Mouse (Mus musculus) ES-Bruce4 (cell line): ENCODE data around the gene Clasrp. TPM values are rescaled to one million over a fixed set of nuclear protein-coding genes. Genes with fewer than 3 reads are reported as not detected.

Experiments
- H3K27ac ChIP-seq: 2 replicates; pipeline ENCODE4 v1.5.1; 2012; ENCODE audit warnings: low read length, inconsistent platforms; ENCODE audit not compliant: insufficient read depth
- H3K27me3 ChIP-seq: 2 replicates; pipeline ENCODE4 v1.6.1; 2012; ENCODE audit warnings: mild to moderate bottlenecking, low read length, inconsistent platforms; ENCODE audit not compliant: control insufficient read depth, poor library complexity, insufficient read depth, severe bottlenecking
- H3K36me3 ChIP-seq: 2 replicates; pipeline ENCODE4 v1.6.1; 2012; ENCODE audit warnings: inconsistent platforms, mild to moderate bottlenecking, low read length, moderate library complexity; ENCODE audit not compliant: control insufficient read depth, poor library complexity, insufficient read depth, severe bottlenecking
- H3K4me1 ChIP-seq: one replicate; pipeline ENCODE4 v1.8.1; 2011; ENCODE audit warnings: low read length; ENCODE audit not compliant: control insufficient read depth, insufficient read depth
- H3K4me3 ChIP-seq: 2 replicates; pipeline ENCODE4 v1.5.1; 2011; ENCODE audit warnings: low read depth, mild to moderate bottlenecking, low read length
- H3K9ac ChIP-seq: 2 replicates; pipeline ENCODE4 v1.6.1; 2012; ENCODE audit warnings: low read depth, mild to moderate bottlenecking, inconsistent platforms; ENCODE audit not compliant: poor library complexity, severe bottlenecking
- H3K9me3 ChIP-seq: replicated peaks from 2 replicates; pipeline ENCODE4 v1.6.1; 2012; ENCODE audit warnings: mild to moderate bottlenecking, low read length, inconsistent platforms; ENCODE audit not compliant: control insufficient read depth, poor library complexity, insufficient read depth, severe bottlenecking
- CTCF ChIP-seq: IDR thresholded peaks from one replicate; pipeline ENCODE4 v1.8.1; 2011; ENCODE audit warnings: low read depth, low read length
- EP300 ChIP-seq: IDR thresholded peaks from 2 replicates; pipeline ENCODE4 v1.6.1; 2011; ENCODE audit warnings: low read depth, low read length; ENCODE audit not compliant: insufficient read depth
- POLR2A ChIP-seq: IDR thresholded peaks from one replicate; pipeline ENCODE4 v1.8.1; 2011; ENCODE audit warnings: low read length; ENCODE audit not compliant: insufficient read depth
- polyA plus RNA-seq: library from polyadenylated mRNA; stranded (reverse); fragments of >200 nt; gene quantifications from 2 replicates; pipeline ENCODE4 v1.2.4, GENCODE M21; 2011; ENCODE audit warnings: low read depth; ENCODE audit not compliant: missing spikeins, insufficient read depth, insufficient read length

The Clasrp gene
- polyA plus RNA-seq, 1 experiment = 52.3 TPM

GRCm38 (mm10) chr7:19563884-19564283 is 40.4 kb downstream of the Clasrp start:
- Histone ChIP-seq H3K36me3 (peaks cover 5% of the 10 kb centered on the region; the same call in 1 of the 2 replicates), H3K4me1 (peaks cover 8% of the 10 kb centered on the region), H3K9me3 (no peaks in the 10 kb centered on the region), H3K27ac (no peak overlapping the region), H3K9ac (no peak overlapping the region), H3K27me3 (no peaks in the 10 kb centered on the region), H3K4me3 (no peak overlapping the region)
- TF ChIP-seq POLR2A (no peak), CTCF (no peak), EP300 (no peak)

GRCm38 (mm10) chr7:19562643-19563410 is 41.5 kb downstream of the Clasrp start, which contains the start of gene Ppp1r37:
Gene Ppp1r37 (minus strand): TSS chr7:19563076.
- H3K4me3 ChIP-seq = peak within 1 kb of the TSS; percentile 79
- TF ChIP-seq CTCF (no peak), POLR2A (no peak), EP300 (no peak)
- H3K9me3 ChIP-seq = no peaks in the 10 kb centered on the region
- H3K27me3 ChIP-seq = no peaks in the 10 kb centered on the region
- H3K36me3 ChIP-seq = peaks cover 5% of the 10 kb centered on the region; the same call in 1 of the 2 replicates
- H3K9ac ChIP-seq = peak within 1 kb of the TSS; percentile 74
- H3K4me1 ChIP-seq = peaks cover 4% of the 10 kb centered on the region
- no peak within 1 kb of the TSS for H3K27ac ChIP-seq

GRCm38 (mm10) chr7:19561765-19562642 is 42.3 kb downstream of the Clasrp start:
- Histone ChIP-seq H3K27ac (no peak overlapping the region), H3K9ac (peak overlapping the region; percentile 74), H3K36me3 (peaks cover 5% of the 10 kb centered on the region; the same call in 1 of the 2 replicates), H3K4me3 (peak overlapping the region; percentile 79), H3K9me3 (no peaks in the 10 kb centered on the region), H3K27me3 (no peaks in the 10 kb centered on the region), H3K4me1 (peaks cover 4% of the 10 kb centered on the region)
- TF ChIP-seq CTCF (no peak), POLR2A (no peak), EP300 (no peak)

- no peak for TF ChIP-seq EP300
- no peak for TF ChIP-seq POLR2A
- no peak for TF ChIP-seq CTCF
- peaks cover 5% of the 10 kb centered on the region; the same call in 1 of the 2 replicates for H3K36me3 ChIP-seq
- H3K9ac ChIP-seq = peak overlapping the region; percentile 74
- peaks cover 4% of the 10 kb centered on the region for H3K4me1 ChIP-seq
- H3K27ac ChIP-seq = no peak overlapping the region
- H3K4me3 ChIP-seq = peak overlapping the region; percentile 79
- H3K9me3 ChIP-seq = no peaks in the 10 kb centered on the region
- no peaks in the 10 kb centered on the region for H3K27me3 ChIP-seq
These were observed 42.9 kb downstream of the Clasrp start for GRCm38 (mm10) chr7:19561431-19561764.

GRCm38 (mm10) chr7:19560491-19561260 is 43.6 kb downstream of the Clasrp start:
- TF ChIP-seq CTCF = no peak
- TF ChIP-seq POLR2A = no peak
- H3K36me3 ChIP-seq = peaks cover 5% of the 10 kb centered on the region; the same call in 1 of the 2 replicates
- peak overlapping the region; percentile 74 for H3K9ac ChIP-seq
- peaks cover 4% of the 10 kb centered on the region for H3K4me1 ChIP-seq
- no peaks in the 10 kb centered on the region for H3K27me3 ChIP-seq
- no peaks in the 10 kb centered on the region for H3K9me3 ChIP-seq
- peak overlapping the region; percentile 79 for H3K4me3 ChIP-seq
- H3K27ac ChIP-seq = no peak overlapping the region
